Mouse (Mus musculus): ENCODE results near the gene Slk. TPM values are rescaled to one million over a fixed set of nuclear protein-coding genes. Genes with fewer than 3 reads are reported as not detected.
A peak's percentile ranks its signal among the peaks of the same experiment; 100 is the strongest.

Slk gene
- 100 to 1,000 TPM; 103 TPM for total RNA-seq (2021)
- long read RNA-seq, experiment 1, full-length matches to known transcripts: 34 of 59 reads
- long read RNA-seq, experiment 1, partial matches to known transcripts: 7 of 59 reads
- long read RNA-seq, experiment 1, other reads (novel, unspliced or antisense): 18 of 59 reads
- long read RNA-seq, experiment 2, full-length matches to known transcripts: 24 of 40 reads
- long read RNA-seq, experiment 2, partial matches to known transcripts: 9 of 40 reads
- long read RNA-seq, experiment 2, other reads (novel, unspliced or antisense): 7 of 40 reads

GRCm38 (mm10) chr19:47579225-47579787, at the start of gene Slk:
Gene Slk (plus strand): TSS chr19:47579678.
- intact Hi-C loops (cut with DNase I): loop anchor here (2.0 kb wide), 2 partner anchors 41 to 71 kb away; no protein-coding TSS in a partner anchor
- peak; percentile 90 to 95 for DNase-seq

GRCm38 (mm10) chr19:47531309-47531708, 48.2 kb upstream of the Slk start:
- no peak for DNase-seq
- intact Hi-C loops (cut with DNase I): no loop called here

- DNase-seq: no peak
- intact Hi-C loops (cut with DNase I): no loop called here
Measured at GRCm38 (mm10) chr19:47532449-47532848, 47.0 kb upstream of the Slk start.

- intact Hi-C loops (cut with DNase I): no loop called here
- no peak for DNase-seq
Measured at GRCm38 (mm10) chr19:47534131-47534530, 45.3 kb upstream of the Slk start.

GRCm38 (mm10) chr19:47536521-47537299, 42.8 kb upstream of the Slk start:
- DNase-seq: peak; percentile 99
- intact Hi-C loops (cut with DNase I): loop anchor here (2.0 kb wide), 1 partner anchor 24 kb away; no protein-coding TSS in a partner anchor

- peak in 1 of 2 experiments; percentile 44 for DNase-seq
- intact Hi-C loops (cut with DNase I): loop anchor here (2.0 kb wide), 1 partner anchor 25 kb away; no protein-coding TSS in a partner anchor
Measured at GRCm38 (mm10) chr19:47537300-47537792, 42.1 kb upstream of the Slk start, which contains the start of gene Stn1. Gene Stn1 (minus strand): TSS chr19:47537507.

- DNase-seq: peak; percentile 37 to 70
- intact Hi-C loops (cut with DNase I): loop anchor here (2.0 kb wide), 2 partner anchors 25 to 41 kb away; partner anchors contain the start of gene Slk
Measured at GRCm38 (mm10) chr19:47537879-47538278, 41.6 kb upstream of the Slk start.

- peak in 1 of 2 experiments; percentile 35 for DNase-seq
- intact Hi-C loops (cut with DNase I): loop anchor here (2.0 kb wide), 1 partner anchor 40 kb away; the partner anchor contains the start of gene Slk
Measured at GRCm38 (mm10) chr19:47538801-47539200, 40.7 kb upstream of the Slk start.

- no peak for DNase-seq
- intact Hi-C loops (cut with DNase I): no loop called here
Measured at GRCm38 (mm10) chr19:47542441-47542840, 37.0 kb upstream of the Slk start.

GRCm38 (mm10) chr19:47545055-47545454, 34.4 kb upstream of the Slk start:
- DNase-seq: no peak
- intact Hi-C loops (cut with DNase I): no loop called here

- intact Hi-C loops (cut with DNase I): no loop called here
- DNase-seq: no peak
Measured at GRCm38 (mm10) chr19:47545528-47545927, 34.0 kb upstream of the Slk start.

GRCm38 (mm10) chr19:47548432-47549076, 30.9 kb upstream of the Slk start:
- intact Hi-C loops (cut with DNase I): no loop called here

GRCm38 (mm10) chr19:47549174-47549573, 30.3 kb upstream of the Slk start:
- intact Hi-C loops (cut with DNase I): no loop called here

More at GRCm38 (mm10) chr19:47548432-47549076, 30.9 kb upstream of the Slk start:
- DNase-seq: no peak

GRCm38 (mm10) chr19:47549584-47549983, 29.9 kb upstream of the Slk start:
- intact Hi-C loops (cut with DNase I): no loop called here
- no peak for DNase-seq

More at GRCm38 (mm10) chr19:47549174-47549573, 30.3 kb upstream of the Slk start:
- no peak for DNase-seq

- DNase-seq: no peak
- intact Hi-C loops (cut with DNase I): no loop called here
Measured at GRCm38 (mm10) chr19:47559145-47559544, 20.3 kb upstream of the Slk start.

GRCm38 (mm10) chr19:47559751-47560512, 19.5 kb upstream of the Slk start:
- peak in 1 of 2 experiments; percentile 29 for DNase-seq
- intact Hi-C loops (cut with DNase I): no loop called here

- DNase-seq: no peak
- intact Hi-C loops (cut with DNase I): no loop called here
Measured at GRCm38 (mm10) chr19:47560544-47561161, 18.8 kb upstream of the Slk start.

- intact Hi-C loops (cut with DNase I): no loop called here
- DNase-seq: peak; percentile 16 to 27
Measured at GRCm38 (mm10) chr19:47561996-47562441, 17.5 kb upstream of the Slk start.

GRCm38 (mm10) chr19:47563715-47564114, 15.8 kb upstream of the Slk start:
- no peak for DNase-seq
- intact Hi-C loops (cut with DNase I): no loop called here

Measured in heart, postnatal 14 days (tissue).